Mouse (Mus musculus): Measurements from ENCODE around the gene Cdadc1. TPM values are rescaled to one million over a fixed set of nuclear protein-coding genes. Genes with fewer than 3 reads are reported as not detected.

Cdadc1 gene
- 10 to 100 TPM; 31.3 to 33.9 TPM for polyA plus RNA-seq (2017; shearing (Covaris generic))

DNA sequence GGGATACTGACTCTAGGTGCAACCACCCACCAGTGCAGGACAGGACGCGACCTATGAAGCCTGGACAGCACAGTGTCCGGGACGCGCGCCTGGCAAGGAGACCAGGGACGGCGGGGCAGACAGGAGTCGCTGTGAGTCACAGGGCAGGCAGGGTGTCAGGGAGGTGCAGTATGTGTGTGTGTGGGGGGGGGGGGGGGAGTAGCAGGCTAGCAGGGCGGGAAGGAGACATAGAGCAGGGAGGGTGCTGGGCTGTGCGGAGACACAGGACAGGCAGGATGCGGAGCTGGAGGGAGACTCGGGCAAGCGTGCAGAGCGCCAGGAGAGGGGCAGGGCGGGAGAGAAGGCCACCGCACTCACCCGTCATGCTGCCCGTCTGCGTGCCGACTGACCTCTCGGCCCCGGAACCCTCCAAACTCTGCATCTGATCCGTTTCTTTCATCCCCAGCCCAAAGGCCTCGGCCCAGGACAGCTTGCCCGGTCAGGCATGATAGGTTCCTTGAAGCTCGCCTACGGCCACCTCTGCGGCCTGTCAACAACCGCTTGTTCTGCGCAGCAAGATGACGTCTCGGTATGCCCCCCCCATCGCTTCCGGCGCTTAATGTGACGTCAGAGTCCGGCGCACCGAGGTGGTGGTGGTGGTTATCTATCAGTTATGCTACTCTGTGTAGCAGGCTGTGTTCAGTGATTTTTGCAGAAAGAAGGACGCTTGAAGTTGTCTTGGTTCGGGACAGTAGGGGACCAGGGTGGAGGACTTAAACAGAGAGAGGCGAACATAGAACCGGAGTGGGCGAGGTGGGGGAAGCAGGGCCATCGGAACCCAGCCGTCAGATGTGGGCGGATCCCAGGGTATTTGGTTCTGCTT is at the start of gene Cdadc1:
TSS of gene Cdadc1 (minus strand) at position 562 of the 862 bp plus-strand sequence.

DNA sequence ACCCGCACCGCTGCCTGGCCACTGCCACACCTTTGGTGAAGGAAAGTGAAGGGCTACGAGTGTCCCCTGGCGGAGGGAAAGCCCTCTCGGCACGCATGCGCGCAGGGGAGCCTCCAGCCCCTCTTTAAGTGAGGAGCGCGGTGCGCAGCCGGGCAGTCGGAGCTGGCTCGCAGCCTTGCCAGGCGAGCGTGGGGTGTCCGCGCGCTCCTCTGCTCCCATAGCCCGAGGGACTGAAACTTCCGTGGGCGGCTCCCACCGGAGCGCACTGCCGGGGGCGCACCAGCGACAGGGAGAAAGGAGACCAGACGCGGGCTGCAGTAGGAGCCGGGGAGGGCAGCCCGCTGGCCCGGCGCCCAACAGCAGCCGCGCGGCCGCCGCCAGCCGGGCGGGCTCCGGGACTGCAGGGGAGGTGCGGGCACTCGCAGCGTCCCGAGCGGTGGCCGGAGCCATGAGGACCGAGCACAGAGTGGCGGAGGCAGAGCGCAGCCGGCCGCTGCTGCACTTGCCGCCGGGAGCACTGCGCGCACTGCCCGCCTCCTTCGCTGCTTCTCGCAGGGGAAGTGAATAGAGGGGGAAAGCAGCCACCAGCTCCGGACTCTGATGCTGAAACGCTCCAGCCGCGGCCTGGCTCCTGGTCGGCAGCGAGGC is 27.5 kb upstream of the Cdadc1 start, which contains the start of gene Shisa2:
TSS of gene Shisa2 (plus strand) at position 151 of the 648 bp plus-strand sequence.

Other genes starting within 250 kb of the Cdadc1 start
- gene Phf11d, start 232.5 kb downstream of the Cdadc1 start, polyA plus RNA-seq (2017; shearing (Covaris generic)): 10 to 100 TPM; 15.3 to 17.1 TPM
- 10 to 100 TPM; 26.8 to 27.6 TPM for gene Phf11c, start 202.6 kb downstream of the Cdadc1 start, polyA plus RNA-seq (2017; shearing (Covaris generic))
- 10 to 100 TPM; 19.4 to 21.0 TPM for gene Setdb2, start 157.1 kb downstream of the Cdadc1 start, polyA plus RNA-seq (2017; shearing (Covaris generic))
- 10 to 100 TPM; 51.1 to 54.9 TPM for gene Cab39l, start 157.0 kb downstream of the Cdadc1 start, polyA plus RNA-seq (2017; shearing (Covaris generic))
- under 1 TPM in 1 of 2 experiments, not detected in 1; 0.07 TPM for gene Shisa2, start 27.3 kb upstream of the Cdadc1 start, polyA plus RNA-seq (2017; shearing (Covaris generic))

Data from activated CD4-positive, CD25-positive, alpha-beta regulatory T cell (primary cell).